Mouse (Mus musculus) myocyte (in vitro differentiated cells): ENCODE data around the gene Ndufa8. TPM values are rescaled to one million over a fixed set of nuclear protein-coding genes. Genes with fewer than 3 reads are reported as not detected.

Source experiments
- H3K27me3 ChIP-seq: one replicate; pipeline ENCODE4 v1.6.1; 2011; ENCODE audit not compliant: control insufficient read depth, insufficient read depth, insufficient read length
- H3K36me3 ChIP-seq: one replicate; pipeline ENCODE4 v1.6.1; 2011; ENCODE audit not compliant: control insufficient read depth, insufficient read depth
- H3K4me2 ChIP-seq: one replicate; pipeline ENCODE4 v1.6.1; 2011; ENCODE audit warnings: low read depth, control low read depth
- H3K4me3 ChIP-seq: one replicate; pipeline ENCODE4 v1.5.1; 2011; ENCODE audit warnings: mild to moderate bottlenecking, control low read depth, moderate library complexity
- H3K79me2 ChIP-seq: one replicate; pipeline ENCODE4 v1.6.1; 2011; ENCODE audit not compliant: control insufficient read depth, insufficient read depth
- H3ac ChIP-seq: one replicate; pipeline ENCODE4 v1.6.1; 2011; ENCODE audit not compliant: control insufficient read depth, insufficient read length
- CEBPB ChIP-seq: IDR thresholded peaks from 2 replicates; pipeline ENCODE4 v1.6.1; 2011; ENCODE audit warnings: mild to moderate bottlenecking, moderate library complexity; ENCODE audit not compliant: poor library complexity, insufficient read depth, severe bottlenecking
- E2F4 ChIP-seq: IDR thresholded peaks from one replicate; pipeline ENCODE4 v1.6.1; 2011; ENCODE audit warnings: mild to moderate bottlenecking, control low read depth, moderate library complexity; ENCODE audit not compliant: insufficient read depth
- MAX ChIP-seq: IDR thresholded peaks from one replicate; pipeline ENCODE4 v1.6.1; 2011; ENCODE audit warnings: low read depth, mild to moderate bottlenecking, control low read depth
- MYOD1 ChIP-seq, 3 experiments: IDR thresholded peaks; one replicate each; pipeline ENCODE4 v1.6.1; 2011; ENCODE audit warnings: control low read depth in 2 of 3, low read depth in 2 of 3, mild to moderate bottlenecking in 2 of 3, moderate library complexity in 1 of 3; ENCODE audit not compliant: insufficient read length in 2 of 3, control insufficient read depth in 1 of 3
- MYOG ChIP-seq, 3 experiments: IDR thresholded peaks; one replicate each; pipeline ENCODE4 v1.6.1; 2011; ENCODE audit warnings: control low read depth in 2 of 3, low read depth in 2 of 3, mild to moderate bottlenecking in 2 of 3; ENCODE audit not compliant: insufficient read length in 2 of 3, control insufficient read depth in 1 of 3, insufficient read depth in 1 of 3
- POLR2A ChIP-seq: IDR thresholded peaks from one replicate; pipeline ENCODE4 v1.6.1; 2011; ENCODE audit warnings: low read depth, mild to moderate bottlenecking, control low read depth, moderate library complexity; ENCODE audit not compliant: insufficient read length
- POLR2AphosphoS2 ChIP-seq: IDR thresholded peaks from one replicate; pipeline ENCODE4 v1.6.1; 2011; ENCODE audit warnings: low read depth, control low read depth; ENCODE audit not compliant: insufficient read length
- REST ChIP-seq: IDR thresholded peaks from one replicate; pipeline ENCODE4 v1.6.1; 2011; ENCODE audit warnings: mild to moderate bottlenecking, control low read depth, moderate library complexity; ENCODE audit not compliant: insufficient read depth, insufficient read length
- SRF ChIP-seq: IDR thresholded peaks from one replicate; pipeline ENCODE4 v1.6.1; 2011; ENCODE audit warnings: low read depth; ENCODE audit not compliant: control insufficient read depth, insufficient read length
- TCF12 ChIP-seq: IDR thresholded peaks from one replicate; pipeline ENCODE4 v1.6.1; 2011; ENCODE audit warnings: mild to moderate bottlenecking, control low read depth; ENCODE audit not compliant: poor library complexity, insufficient read depth, severe bottlenecking
- TCF3 ChIP-seq: IDR thresholded peaks from one replicate; pipeline ENCODE4 v1.6.1; 2011; ENCODE audit warnings: low read depth, control low read depth; ENCODE audit not compliant: insufficient read length
- USF1 ChIP-seq: IDR thresholded peaks from one replicate; pipeline ENCODE4 v1.6.1; 2011; ENCODE audit warnings: low read depth, mild to moderate bottlenecking, control low read depth, moderate library complexity
- polyA plus RNA-seq: library from polyadenylated mRNA; unstranded; fragments of >200 nt; fragmentation: generic; extraction: Trizol; gene quantifications from one replicate; pipeline ENCODE4 v1.2.1, GENCODE M21; 2012; ENCODE audit warnings: missing spikeins

Gene Ndufa8
- polyA plus RNA-seq, 1 experiment = 299 TPM

GRCm38 (mm10) chr2:36073781-36074180 is 24.6 kb upstream of the Ndufa8 start:
- Histone ChIP-seq H3K36me3 (no peaks in the 10 kb centered on the region), H3K4me2 (no peak overlapping the region), H3K4me3 (no peak overlapping the region), H3ac (no peak overlapping the region), H3K27me3 (peaks cover 16% of the 10 kb centered on the region), H3K79me2 (no peaks in the 10 kb centered on the region)
- no peak for TF ChIP-seq SRF

- no peaks in the 10 kb centered on the region for H3K79me2 ChIP-seq
- no peaks in the 10 kb centered on the region for H3K36me3 ChIP-seq
- H3K4me3 ChIP-seq = no peak overlapping the region
- TF ChIP-seq TCF12 = no peak
- no peak for TF ChIP-seq SRF
- no peak for TF ChIP-seq TCF3
- TF ChIP-seq REST = no peak
- TF ChIP-seq MYOD1 (IDR thresholded peaks at IDR 0.05; ENCODE audit: control insufficient read depth in 1 of 3, insufficient read length in 2 of 3, low read depth in 2 of 3) = no peak
- TF ChIP-seq USF1 = no peak
- TF ChIP-seq MAX = no peak
- TF ChIP-seq E2F4 = no peak
- no peak for TF ChIP-seq POLR2AphosphoS2
- no peak for TF ChIP-seq POLR2A
- TF ChIP-seq MYOG (IDR thresholded peaks at IDR 0.05; ENCODE audit: control insufficient read depth in 1 of 3, insufficient read depth in 1 of 3, insufficient read length in 2 of 3, low read depth in 2 of 3) = no peak
- no peak overlapping the region for H3K4me2 ChIP-seq
- no peak overlapping the region for H3ac ChIP-seq
- peaks cover 22% of the 10 kb centered on the region for H3K27me3 ChIP-seq
Observed at GRCm38 (mm10) chr2:36071660-36072305, 22.6 kb upstream of the Ndufa8 start.

GRCm38 (mm10) chr2:36067132-36067531 is 17.9 kb upstream of the Ndufa8 start:
- H3K36me3 ChIP-seq = no peaks in the 10 kb centered on the region
- no peak overlapping the region for H3K4me3 ChIP-seq
- H3K4me2 ChIP-seq = no peak overlapping the region
- peaks cover 26% of the 10 kb centered on the region for H3K27me3 ChIP-seq
- H3K79me2 ChIP-seq = no peaks in the 10 kb centered on the region
- no peak overlapping the region for H3ac ChIP-seq
- TF ChIP-seq CEBPB (no peak), E2F4 (no peak), MYOG (IDR thresholded peaks at IDR 0.05; ENCODE audit: control insufficient read depth in 1 of 3, insufficient read depth in 1 of 3, insufficient read length in 2 of 3, low read depth in 2 of 3) (no peak)

- Histone ChIP-seq H3K4me3 (no peak overlapping the region), H3K4me2 (no peak overlapping the region), H3K79me2 (no peaks in the 10 kb centered on the region), H3K27me3 (peaks cover 4% of the 10 kb centered on the region), H3K36me3 (no peaks in the 10 kb centered on the region), H3ac (no peak overlapping the region)
- no peak for TF ChIP-seq CEBPB
- TF ChIP-seq REST = no peak
Observed at GRCm38 (mm10) chr2:36061409-36061808, 12.2 kb upstream of the Ndufa8 start.

GRCm38 (mm10) chr2:36056248-36056647 is 7.0 kb upstream of the Ndufa8 start:
- Histone ChIP-seq H3K4me3 (no peak overlapping the region), H3K27me3 (no peaks in the 10 kb centered on the region), H3ac (no peak overlapping the region), H3K36me3 (no peaks in the 10 kb centered on the region), H3K79me2 (no peaks in the 10 kb centered on the region), H3K4me2 (peak overlapping the region; percentile 47)
- TF ChIP-seq TCF12 = no peak
- TF ChIP-seq MYOD1 (IDR thresholded peaks at IDR 0.05; ENCODE audit: control insufficient read depth in 1 of 3, insufficient read length in 2 of 3, low read depth in 2 of 3) = peak in 1 of 3 experiments; percentile 31
- TF ChIP-seq USF1 = no peak

GRCm38 (mm10) chr2:36053249-36053648 is 4.0 kb upstream of the Ndufa8 start:
- Histone ChIP-seq H3K79me2 (peaks cover 7% of the 10 kb centered on the region), H3K27me3 (no peaks in the 10 kb centered on the region), H3ac (no peak overlapping the region), H3K36me3 (no peaks in the 10 kb centered on the region), H3K4me3 (no peak overlapping the region), H3K4me2 (no peak overlapping the region)
- TF ChIP-seq E2F4 (no peak), SRF (no peak), TCF12 (no peak), TCF3 (no peak), POLR2AphosphoS2 (no peak), USF1 (no peak), MYOG (IDR thresholded peaks at IDR 0.05; ENCODE audit: control insufficient read depth in 1 of 3, insufficient read depth in 1 of 3, insufficient read length in 2 of 3, low read depth in 2 of 3) (no peak), CEBPB (no peak), REST (no peak), MAX (no peak), POLR2A (no peak)
